Mouse (Mus musculus): ENCODE data around the gene Selenbp1. TPM values are rescaled to one million over a fixed set of nuclear protein-coding genes. Genes with fewer than 3 reads are reported as not detected.
"Not testable (repeated sequence)": the region's sequence is repeated elsewhere in the genome, so short reads cannot be mapped to it uniquely, and the experiment has no call there.

The Selenbp1 gene
- 15.3 and 28.7 TPM in 2 replicates for polyA plus RNA-seq (2015; fragmentation: Nextera tagmentation; extraction: Ambion mirVana)

DNA sequence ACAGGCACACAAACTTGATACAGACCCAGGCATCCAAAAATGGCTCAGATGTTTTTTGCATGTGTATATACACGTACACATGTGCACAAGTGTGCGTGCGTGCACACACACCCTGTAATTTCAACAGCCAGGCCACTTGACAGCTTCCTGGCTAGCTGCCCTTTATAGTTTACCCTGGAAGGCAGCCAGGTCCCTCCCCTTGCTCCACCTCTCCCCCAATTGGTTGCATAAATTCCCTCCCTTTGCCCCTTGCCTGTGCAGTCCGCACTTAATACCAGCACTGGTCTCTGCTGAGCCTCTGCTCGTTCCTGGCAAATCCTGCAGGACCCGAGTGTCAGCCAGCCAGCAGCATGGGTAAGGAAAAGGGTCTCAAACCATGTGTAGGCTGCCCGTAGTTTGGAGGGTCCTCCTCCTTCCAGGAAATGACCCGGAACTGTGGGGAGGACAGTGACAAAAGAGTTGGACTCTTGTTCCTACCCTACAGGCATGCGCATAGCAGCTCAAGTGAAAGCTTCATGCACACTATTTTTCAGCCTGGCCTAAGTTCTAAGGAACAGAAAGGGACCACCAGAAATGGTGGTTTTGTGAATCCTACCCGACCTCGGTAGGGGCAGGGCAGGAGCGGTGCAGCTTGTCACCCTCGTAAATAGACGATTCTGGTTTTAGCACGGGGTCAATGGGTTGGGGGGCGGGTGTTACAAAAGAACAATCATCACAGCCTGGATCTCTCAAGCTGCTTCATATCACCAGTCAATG, at the start of gene Selenbp1:
Gene Selenbp1 (plus strand): TSS at position 248 of the 756 bp plus-strand sequence.
- Histone ChIP-seq H3K4me1 (peaks cover 11% of the 10 kb centered on the region; the same call in 1 of the 2 replicates), H3K4me3 (replicated peaks) (peak within 1 kb of the TSS; percentile 34), H3K36me3 (no peaks in the 10 kb centered on the region), H3K9ac (replicated peaks) (peak within 1 kb of the TSS; percentile 26; the same call in 1 of the 2 replicates), H3K27me3 (replicated peaks) (no peaks in the 10 kb centered on the region), H3K9me3 (replicated peaks) (no peaks in the 10 kb centered on the region), H3K4me2 (peak within 1 kb of the TSS; percentile 54), H3K27ac (replicated peaks) (peak within 1 kb of the TSS; percentile 76)
- ATAC-seq (ENCODE audit: low FRiP score): peak; percentile 71
- WGBS: 11% methylated on average over 16 of the region's 16 CpGs

DNA sequence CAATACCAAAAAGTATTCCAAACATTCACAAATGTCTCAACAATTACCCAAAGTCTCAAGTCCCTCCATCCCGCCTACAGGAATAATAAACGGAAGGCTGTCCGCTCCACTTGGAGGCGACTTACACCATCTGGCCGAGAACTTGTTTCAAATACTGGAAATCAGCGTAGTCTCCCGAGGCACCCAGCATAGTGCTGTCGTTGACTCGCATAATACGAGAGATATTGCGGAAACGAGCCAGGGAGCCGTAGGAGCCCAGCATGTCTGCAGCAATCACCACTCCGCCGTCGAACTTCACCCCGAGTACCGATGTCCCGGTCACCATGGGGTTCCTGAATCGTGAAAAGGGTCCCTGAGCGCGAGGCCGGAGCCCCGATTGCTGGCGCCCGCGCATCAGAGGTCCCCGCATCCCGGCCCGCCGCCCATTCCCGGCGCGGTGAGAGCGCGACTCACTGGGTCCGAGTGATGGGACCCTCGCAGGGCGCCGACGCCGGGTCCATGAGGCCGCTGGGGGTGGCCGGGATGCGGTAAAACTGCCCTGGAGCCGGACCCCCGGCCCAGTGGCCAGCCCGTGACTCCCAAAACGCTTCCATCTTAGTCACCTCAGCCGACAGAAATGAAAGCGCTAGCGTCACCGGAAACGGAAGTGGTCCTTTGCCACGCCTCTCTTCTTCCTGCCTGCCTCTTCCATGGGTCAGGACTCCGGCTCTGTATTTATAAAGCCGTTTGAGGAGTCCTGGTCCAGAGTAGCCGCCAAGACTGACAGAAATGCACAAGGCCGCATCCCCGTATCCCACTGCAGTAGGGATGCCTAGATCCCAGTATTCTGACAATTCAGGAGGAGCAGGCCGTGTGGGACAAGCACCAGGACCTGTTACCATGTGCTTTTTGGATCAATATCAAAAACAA, 46.3 kb upstream of the Selenbp1 start, which contains the start of gene Psmb4:
Gene Psmb4 (minus strand): TSS at position 646 of the 909 bp plus-strand sequence.
- H3K4me1 ChIP-seq: peaks cover 22% of the 10 kb centered on the region
- no peaks in the 10 kb centered on the region for H3K27me3 ChIP-seq (replicated peaks)
- no peaks in the 10 kb centered on the region for H3K9me3 ChIP-seq (replicated peaks)
- H3K9ac ChIP-seq (replicated peaks): peak within 1 kb of the TSS; percentile 84
- under 1% methylated on average over 61 of the region's 61 CpGs for WGBS
- peak within 1 kb of the TSS; percentile 67 for H3K4me3 ChIP-seq (replicated peaks)
- H3K27ac ChIP-seq (replicated peaks): peak within 1 kb of the TSS; percentile 89
- peak; percentile 92 for ATAC-seq (ENCODE audit: low FRiP score)
- H3K4me2 ChIP-seq: peak within 1 kb of the TSS; percentile 90
- H3K36me3 ChIP-seq: peaks cover 39% of the 10 kb centered on the region

DNA sequence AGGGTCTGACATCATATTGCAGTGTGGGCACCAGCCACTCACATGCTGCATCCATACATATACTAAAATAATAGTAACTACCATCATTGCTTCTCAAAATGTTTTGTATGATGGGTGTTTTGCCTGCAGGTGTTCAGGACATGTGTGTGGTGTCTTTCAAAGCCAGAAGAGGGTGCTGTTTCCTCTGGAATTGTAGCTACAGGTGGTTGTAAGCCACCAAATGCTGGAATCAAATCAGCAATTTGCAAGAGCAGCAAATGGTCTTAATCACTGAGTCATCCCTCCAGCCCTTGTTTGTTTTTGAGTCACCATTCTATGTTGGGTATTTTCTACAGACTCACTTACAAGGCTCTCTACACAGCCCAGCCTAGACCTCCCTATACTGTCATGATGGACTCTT, 44.3 kb upstream of the Selenbp1 start:
- ATAC-seq (ENCODE audit: low FRiP score): no peak
- no peak overlapping the region for H3K27ac ChIP-seq (replicated peaks)
- H3K4me3 ChIP-seq (replicated peaks): no peak overlapping the region
- H3K9ac ChIP-seq (replicated peaks): no peak overlapping the region
- peaks cover 19% of the 10 kb centered on the region for H3K36me3 ChIP-seq
- no peaks in the 10 kb centered on the region for H3K9me3 ChIP-seq (replicated peaks)
- no peak overlapping the region for H3K4me2 ChIP-seq
- no peaks in the 10 kb centered on the region; the same call in 1 of the 2 replicates for H3K27me3 ChIP-seq (replicated peaks)
- peaks cover 22% of the 10 kb centered on the region for H3K4me1 ChIP-seq

DNA sequence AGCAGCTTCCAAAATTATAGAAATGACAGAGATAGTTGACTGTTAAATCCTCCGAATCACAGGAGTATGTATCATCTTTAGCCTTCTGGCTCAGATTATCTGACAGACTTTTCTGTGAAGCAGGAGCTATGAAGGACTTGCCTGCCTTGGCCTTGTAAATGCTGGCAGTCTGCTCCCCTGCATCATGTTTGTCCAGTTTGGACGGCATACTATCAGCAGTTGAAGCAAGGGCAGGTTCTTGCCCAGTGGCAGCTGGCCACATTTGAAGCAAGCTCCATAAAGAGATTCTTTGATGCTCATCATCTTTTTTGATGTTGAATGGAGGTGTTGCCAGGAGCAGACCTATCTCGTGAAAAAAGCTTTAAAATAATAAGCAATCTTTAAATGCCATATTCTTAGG, 38.8 kb upstream of the Selenbp1 start:
- Histone ChIP-seq H3K36me3 (no peaks in the 10 kb centered on the region), H3K9me3 (replicated peaks) (no peaks in the 10 kb centered on the region), H3K4me2 (no peak overlapping the region), H3K9ac (replicated peaks) (no peak overlapping the region), H3K27ac (replicated peaks) (no peak overlapping the region), H3K4me1 (no peaks in the 10 kb centered on the region), H3K27me3 (replicated peaks) (no peaks in the 10 kb centered on the region; the same call in 1 of the 2 replicates), H3K4me3 (replicated peaks) (no peak overlapping the region)
- no peak for ATAC-seq (ENCODE audit: low FRiP score)
- 75% methylated on average over 3 of the region's 3 CpGs for WGBS

GRCm38 (mm10) chr3:94902747-94903146, 30.1 kb upstream of the Selenbp1 start:
- H3K4me1 ChIP-seq: 0 out of 2 replicates have a peak, but pooled peaks cover 3% of the 10 kb centered on the region
- no peaks in the 10 kb centered on the region for H3K36me3 ChIP-seq
- 21% methylated on average over 7 of the region's 7 CpGs for WGBS
- no peak overlapping the region for H3K9ac ChIP-seq (replicated peaks)
- ATAC-seq (ENCODE audit: low FRiP score): peak; percentile 57; the same call in 1 of the 2 replicates
- H3K27me3 ChIP-seq (replicated peaks): no peaks in the 10 kb centered on the region
- H3K4me3 ChIP-seq (replicated peaks): no peak overlapping the region
- H3K27ac ChIP-seq (replicated peaks): no peak overlapping the region
- peak overlapping the region; percentile 15; the same call in 1 of the 2 replicates for H3K4me2 ChIP-seq
- H3K9me3 ChIP-seq (replicated peaks): no peaks in the 10 kb centered on the region

DNA sequence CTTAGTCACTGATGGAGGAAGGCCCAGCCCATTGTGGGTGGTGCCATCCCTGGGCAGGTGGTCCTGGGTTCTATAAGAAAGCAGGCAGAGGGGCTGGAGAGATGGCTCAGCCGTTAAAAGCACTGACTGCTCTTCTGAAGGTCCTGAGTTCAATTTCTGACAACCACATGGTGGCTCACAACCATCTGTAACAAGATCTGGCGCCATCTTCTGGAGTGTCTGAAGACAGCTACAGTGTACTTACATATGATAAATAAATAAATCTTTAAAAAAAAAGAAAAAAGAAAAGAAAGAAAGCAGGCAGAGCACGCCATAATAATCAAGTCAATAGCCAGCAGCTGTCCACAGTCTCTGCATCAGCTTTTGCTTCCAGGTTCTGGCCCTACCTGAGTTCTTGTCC, 28.1 kb upstream of the Selenbp1 start:
- not testable (repeated sequence) for H3K27ac ChIP-seq (replicated peaks); H3K9ac ChIP-seq (replicated peaks); ATAC-seq (ENCODE audit: low FRiP score); H3K4me2 ChIP-seq; H3K27me3 ChIP-seq (replicated peaks); H3K4me1 ChIP-seq; H3K4me3 ChIP-seq (replicated peaks); H3K9me3 ChIP-seq (replicated peaks); H3K36me3 ChIP-seq
- 65% methylated on average over 3 of the region's 3 CpGs for WGBS

DNA sequence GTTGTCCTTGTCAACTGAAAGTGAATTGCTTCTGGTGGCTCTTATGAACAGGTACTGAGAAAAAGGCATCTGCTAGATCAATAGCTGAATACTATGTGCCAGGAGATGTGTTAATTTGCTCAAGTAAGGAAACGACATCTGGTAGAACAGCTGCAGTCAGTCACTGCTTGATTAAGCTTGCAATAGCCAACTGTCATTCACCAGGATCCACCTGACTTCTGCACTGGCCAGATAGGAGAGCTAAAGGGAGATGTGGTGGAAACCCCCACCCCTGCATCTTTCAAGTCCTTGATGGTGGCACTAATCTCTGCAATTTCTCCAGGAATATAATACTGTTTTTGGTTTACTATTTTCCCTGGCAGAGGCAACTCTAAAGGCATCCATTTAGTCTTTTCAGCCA, 26.4 kb upstream of the Selenbp1 start:
- H3K4me3 ChIP-seq (replicated peaks): no peak overlapping the region
- no peak for ATAC-seq (ENCODE audit: low FRiP score)

DNA sequence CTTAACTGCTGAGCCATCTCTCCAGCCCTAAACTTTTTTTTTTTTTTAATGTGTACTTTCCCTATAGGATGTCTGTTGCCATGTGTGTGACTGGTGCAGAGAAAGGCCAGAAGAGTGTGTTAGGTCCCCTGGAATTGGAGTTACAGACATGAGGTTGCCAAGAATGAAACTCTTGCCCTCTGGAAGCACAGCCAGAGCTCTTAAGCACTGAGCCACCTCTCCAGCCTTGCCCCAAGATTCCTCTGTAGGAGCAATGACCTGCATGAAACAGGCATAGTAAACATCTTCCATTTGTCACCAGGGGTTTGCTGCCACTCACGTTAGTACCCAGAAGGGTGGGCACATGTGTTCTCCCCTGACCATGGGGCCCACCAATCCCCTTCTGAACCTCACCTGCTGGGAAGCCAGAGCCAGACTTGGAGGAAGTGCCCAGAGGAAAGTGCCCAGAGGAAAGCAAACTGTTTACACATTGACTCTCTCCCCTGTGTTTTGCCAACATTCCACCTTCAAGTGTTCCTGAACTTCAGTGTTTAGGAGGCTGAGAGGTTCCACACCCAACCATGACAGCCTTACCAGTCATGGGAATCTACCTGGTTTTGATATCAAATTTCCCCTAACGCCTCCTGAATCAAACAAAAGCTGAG, 21.7 kb upstream of the Selenbp1 start:
- Histone ChIP-seq H3K36me3 (no peaks in the 10 kb centered on the region), H3K9me3 (replicated peaks) (no peaks in the 10 kb centered on the region), H3K9ac (replicated peaks) (no peak overlapping the region), H3K4me2 (no peak overlapping the region), H3K27me3 (replicated peaks) (no peaks in the 10 kb centered on the region), H3K27ac (replicated peaks) (no peak overlapping the region), H3K4me1 (no peaks in the 10 kb centered on the region), H3K4me3 (replicated peaks) (no peak overlapping the region)
- 83% methylated on average over 2 of the region's 2 CpGs for WGBS
- no peak for ATAC-seq (ENCODE audit: low FRiP score)

More for the DNA sequence above, 26.4 kb upstream of the Selenbp1 start:
- Histone ChIP-seq H3K27me3 (replicated peaks) (no peaks in the 10 kb centered on the region), H3K4me1 (0 out of 2 replicates have a peak, but pooled peaks cover 3% of the 10 kb centered on the region), H3K9ac (replicated peaks) (no peak overlapping the region), H3K9me3 (replicated peaks) (no peaks in the 10 kb centered on the region), H3K27ac (replicated peaks) (no peak overlapping the region), H3K4me2 (no peak overlapping the region), H3K36me3 (no peaks in the 10 kb centered on the region)
- 53% methylated on average over 1 of the region's 1 CpGs for WGBS

- no peak for ATAC-seq (ENCODE audit: low FRiP score)
- WGBS: 40% methylated on average over 5 of the region's 5 CpGs
- H3K4me3 ChIP-seq (replicated peaks): no peak overlapping the region
- H3K27me3 ChIP-seq (replicated peaks): no peaks in the 10 kb centered on the region
- H3K36me3 ChIP-seq: no peaks in the 10 kb centered on the region
- H3K9me3 ChIP-seq (replicated peaks): no peaks in the 10 kb centered on the region
- no peak overlapping the region for H3K9ac ChIP-seq (replicated peaks)
- H3K27ac ChIP-seq (replicated peaks): no peak overlapping the region
- no peaks in the 10 kb centered on the region for H3K4me1 ChIP-seq
- no peak overlapping the region for H3K4me2 ChIP-seq
Measured at GRCm38 (mm10) chr3:94913801-94914200, 19.1 kb upstream of the Selenbp1 start.

DNA sequence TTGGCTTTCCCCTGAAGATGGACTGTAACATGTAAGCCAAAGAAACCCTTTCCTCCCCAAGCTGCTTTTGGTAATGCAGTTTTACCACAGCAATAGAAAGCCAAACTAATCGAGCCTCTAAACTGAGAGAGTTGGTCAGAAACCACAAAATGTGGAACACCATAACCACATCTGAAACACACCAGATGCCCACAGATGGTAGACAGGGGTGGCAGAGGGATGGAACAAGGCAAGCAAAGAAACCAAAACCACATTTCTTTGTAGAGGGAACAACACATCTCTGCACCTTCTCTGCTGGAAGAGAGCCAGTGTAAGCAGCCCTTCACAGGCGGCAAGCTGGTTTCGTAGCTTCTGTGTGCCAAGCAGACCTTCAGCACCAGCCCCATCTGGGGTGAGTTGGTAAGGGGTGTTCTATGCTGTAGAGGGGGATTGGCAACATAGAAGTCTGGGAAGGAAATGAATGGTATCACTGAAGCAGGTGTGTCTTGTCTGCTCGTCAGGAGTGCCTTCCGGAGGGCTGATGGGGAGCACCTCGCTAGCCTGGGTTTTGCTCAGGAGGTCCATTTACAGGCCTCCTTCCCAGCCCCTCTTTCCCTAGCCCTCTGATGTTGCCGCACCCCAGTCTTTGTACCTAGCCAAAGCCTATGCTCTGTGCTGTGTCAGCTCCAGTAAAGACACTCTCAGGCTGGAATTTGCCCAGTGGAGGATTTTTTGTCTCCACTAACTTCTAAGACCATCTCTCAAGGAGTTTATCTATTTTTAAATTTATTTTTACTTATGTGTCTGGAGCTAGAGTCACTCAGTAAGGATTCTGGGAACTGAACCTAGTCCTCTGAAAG, 16.7 kb upstream of the Selenbp1 start:
- H3K4me2 ChIP-seq: no peak overlapping the region
- no peak overlapping the region for H3K27ac ChIP-seq (replicated peaks)
- no peaks in the 10 kb centered on the region for H3K4me1 ChIP-seq
- H3K27me3 ChIP-seq (replicated peaks): no peaks in the 10 kb centered on the region
- H3K4me3 ChIP-seq (replicated peaks): no peak overlapping the region
- no peaks in the 10 kb centered on the region for H3K9me3 ChIP-seq (replicated peaks)
- WGBS: 88% methylated on average over 7 of the region's 7 CpGs
- no peaks in the 10 kb centered on the region for H3K36me3 ChIP-seq
- no peak for ATAC-seq (ENCODE audit: low FRiP score)
- H3K9ac ChIP-seq (replicated peaks): no peak overlapping the region

All from neural tube, embryonic 15.5 days (tissue).